Mouse (Mus musculus) stomach, embryonic 14.5 days (tissue): ENCODE measurements around the gene Lrrn4cl. TPM values are rescaled to one million over a fixed set of nuclear protein-coding genes. Genes with fewer than 3 reads are reported as not detected.

Experiments
- ATAC-seq: fragments of 200-750 bp; cut with Nextera tagmentation; 2 replicates; pipeline ENCODE4 v1.8.0; 2017; ENCODE audit warnings: low read depth, moderate TSS enrichment; ENCODE audit not compliant: insufficient number of reproducible peaks, insufficient read depth, low FRiP score
- H3K27ac ChIP-seq: fragments of 300-500 bp; sonication (generic); 2 replicates; pipeline ENCODE4 v1.5.1; 2014; ENCODE audit warnings: mild to moderate bottlenecking, low read length, moderate library complexity, mixed read lengths
- H3K27me3 ChIP-seq: fragments of 300-500 bp; sonication (generic); 2 replicates; pipeline ENCODE4 v1.6.1; 2014; ENCODE audit warnings: low read length, control low read depth, mixed read lengths; ENCODE audit not compliant: control insufficient read depth, insufficient read depth
- H3K36me3 ChIP-seq: fragments of 300-500 bp; sonication (generic); 2 replicates; pipeline ENCODE4 v1.6.1; 2014; ENCODE audit warnings: mild to moderate bottlenecking, control low read depth, low read length, moderate library complexity, mixed read lengths; ENCODE audit not compliant: control insufficient read depth, insufficient read depth
- H3K4me1 ChIP-seq: fragments of 300-500 bp; sonication (generic); 2 replicates; pipeline ENCODE4 v1.6.1; 2014; ENCODE audit warnings: low read length, control low read depth, mixed read lengths; ENCODE audit not compliant: control insufficient read depth, insufficient read depth
- H3K4me2 ChIP-seq: fragments of 300-500 bp; sonication (generic); replicated peaks from 2 replicates; pipeline ENCODE4 v1.6.1; 2014; ENCODE audit warnings: low read depth, low read length, control low read depth
- H3K4me3 ChIP-seq: fragments of 300-500 bp; sonication (generic); 2 replicates; pipeline ENCODE4 v1.5.1; 2014; ENCODE audit warnings: low read depth, low read length, control low read depth
- H3K9ac ChIP-seq: fragments of 300-500 bp; sonication (generic); replicated peaks from 2 replicates; pipeline ENCODE4 v1.6.1; 2014; ENCODE audit warnings: low read depth, mild to moderate bottlenecking, control low read depth, low read length, moderate library complexity, mixed read lengths
- H3K9me3 ChIP-seq: fragments of 300-500 bp; sonication (generic); 2 replicates; pipeline ENCODE4 v1.6.1; 2016; ENCODE audit warnings: low read depth, low read length, control low read depth; ENCODE audit not compliant: control insufficient read depth
- WGBS: fragments of 180-500 bp; shearing (Covaris S2); extraction: QIAGEN DNeasy Blood & Tissue Kit; methylation state at CpG from one replicate; pipeline ENCODE4 v1.1.7; 2014; 5-methylcytosine and 5-hydroxymethylcytosine counted together
- polyA plus RNA-seq: library from polyadenylated mRNA; unstranded; fragments of >200 nt; fragmentation: Nextera tagmentation; extraction: Ambion mirVana; gene quantifications from 2 replicates; pipeline ENCODE4 v1.2.1, GENCODE M21; 2014

The Lrrn4cl gene
- polyA plus RNA-seq, 1 experiment from 2014 or later, result 1.6 TPM

DNA sequence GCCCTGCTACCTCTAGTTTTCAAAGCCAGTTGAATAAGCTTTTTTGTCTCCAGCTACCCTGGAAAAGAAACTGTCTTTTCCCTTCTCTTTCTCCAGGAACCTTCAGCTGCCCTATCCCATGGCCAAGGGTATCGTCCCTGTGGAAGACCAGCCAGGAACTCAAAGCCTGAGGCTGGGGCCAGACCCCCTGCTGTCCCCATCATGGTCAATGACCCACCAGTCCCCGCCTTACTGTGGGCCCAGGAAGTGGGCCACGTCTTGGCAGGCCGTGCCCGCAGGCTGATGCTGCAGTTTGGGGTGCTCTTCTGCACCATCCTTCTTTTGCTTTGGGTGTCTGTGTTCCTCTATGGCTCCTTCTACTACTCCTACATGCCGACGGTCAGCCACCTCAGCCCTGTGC is 9.6 kb upstream of the Lrrn4cl start:
- no peak for ATAC-seq
- Histone ChIP-seq H3K36me3 (peaks cover 5% of the 10 kb centered on the region), H3K4me1 (peaks cover 15% of the 10 kb centered on the region), H3K27ac (no peak overlapping the region), H3K9me3 (no peaks in the 10 kb centered on the region), H3K4me2 (peak overlapping the region; percentile 83), H3K27me3 (no peaks in the 10 kb centered on the region), H3K9ac (no peak overlapping the region), H3K4me3 (peak overlapping the region; percentile 38; the same call in 1 of the 2 replicates)
- WGBS, result 90% methylated on average over 7 of the region's 7 CpGs

GRCm38 (mm10) chr19:8842961-8843360 is 7.6 kb upstream of the Lrrn4cl start:
- Histone ChIP-seq H3K36me3 (peaks cover 12% of the 10 kb centered on the region), H3K4me3 (no peak overlapping the region), H3K27ac (no peak overlapping the region), H3K9me3 (no peaks in the 10 kb centered on the region), H3K4me2 (no peak overlapping the region), H3K4me1 (peaks cover 15% of the 10 kb centered on the region), H3K9ac (no peak overlapping the region), H3K27me3 (no peaks in the 10 kb centered on the region)
- no peak for ATAC-seq
- 90% methylated on average over 6 of the region's 6 CpGs for WGBS

DNA sequence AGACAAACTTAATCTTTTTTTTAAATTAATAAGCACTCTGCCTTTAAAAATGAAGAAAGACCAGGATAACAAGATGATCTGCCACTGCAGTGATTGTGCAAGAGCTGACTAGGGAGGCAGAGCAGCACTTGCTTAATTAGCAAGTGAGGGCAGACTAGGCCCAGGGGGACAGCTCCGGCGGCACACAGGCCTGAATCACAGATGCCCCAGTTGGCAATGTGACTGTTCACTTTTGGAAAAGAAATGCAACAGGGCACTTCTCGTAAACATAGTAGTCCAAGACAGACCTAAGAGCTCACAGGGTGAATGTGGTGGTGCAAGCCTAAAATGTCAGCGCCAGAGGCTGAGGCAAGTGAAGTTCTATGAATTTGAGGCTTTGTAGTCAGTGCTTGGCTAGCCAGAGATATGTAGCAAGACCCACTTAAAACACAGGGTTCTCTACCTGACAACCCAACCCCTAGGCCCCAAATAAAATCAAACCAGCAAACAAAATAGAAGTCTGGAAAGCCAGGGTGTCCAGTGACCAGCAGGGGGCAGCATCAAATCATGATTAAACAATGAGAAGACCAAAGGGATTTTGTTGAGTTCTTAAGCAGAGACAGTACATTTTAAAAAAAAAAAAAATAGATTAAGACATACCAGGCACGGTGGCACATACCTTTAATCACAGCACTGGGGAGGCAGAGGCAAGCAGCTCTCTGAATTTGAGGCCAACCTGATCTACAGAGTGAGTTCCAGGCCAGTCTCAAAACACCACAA is 6.0 kb upstream of the Lrrn4cl start:
- no peaks in the 10 kb centered on the region for H3K27me3 ChIP-seq
- 63% methylated on average over 5 of the region's 5 CpGs for WGBS
- H3K9me3 ChIP-seq, result no peaks in the 10 kb centered on the region
- H3K4me3 ChIP-seq, result no peak overlapping the region
- H3K27ac ChIP-seq, result no peak overlapping the region
- no peak for ATAC-seq
- H3K9ac ChIP-seq, result no peak overlapping the region
- peaks cover 5% of the 10 kb centered on the region; the same call in 1 of the 2 replicates for H3K4me1 ChIP-seq
- peaks cover 12% of the 10 kb centered on the region for H3K36me3 ChIP-seq
- H3K4me2 ChIP-seq, result no peak overlapping the region

DNA sequence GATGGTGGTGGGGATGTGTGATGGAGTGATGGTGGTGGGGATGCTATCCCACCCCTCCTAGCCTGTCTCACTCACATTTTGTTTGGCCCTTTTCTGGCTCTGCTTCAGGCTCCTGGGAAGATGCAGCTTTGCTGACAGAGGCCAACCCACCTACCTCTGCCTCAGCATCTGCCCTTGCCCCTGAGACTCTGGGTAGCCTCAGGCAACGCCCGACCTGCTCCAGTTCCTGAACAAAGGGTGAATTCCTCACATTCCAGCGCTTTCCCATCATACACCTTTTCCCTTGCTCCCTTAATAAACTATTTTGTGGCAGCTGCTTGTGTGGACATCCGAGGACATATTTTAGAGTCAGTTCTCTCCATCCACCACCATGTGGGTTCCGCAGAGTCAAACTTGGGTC is 2.2 kb upstream of the Lrrn4cl start:
- Histone ChIP-seq H3K9me3 (no peaks in the 10 kb centered on the region), H3K9ac (no peak overlapping the region), H3K36me3 (peaks cover 7% of the 10 kb centered on the region), H3K27me3 (no peaks in the 10 kb centered on the region), H3K4me1 (no peaks in the 10 kb centered on the region), H3K4me2 (no peak overlapping the region), H3K27ac (no peak overlapping the region), H3K4me3 (no peak overlapping the region)
- no peak for ATAC-seq
- WGBS, result 75% methylated on average over 5 of the region's 5 CpGs

DNA sequence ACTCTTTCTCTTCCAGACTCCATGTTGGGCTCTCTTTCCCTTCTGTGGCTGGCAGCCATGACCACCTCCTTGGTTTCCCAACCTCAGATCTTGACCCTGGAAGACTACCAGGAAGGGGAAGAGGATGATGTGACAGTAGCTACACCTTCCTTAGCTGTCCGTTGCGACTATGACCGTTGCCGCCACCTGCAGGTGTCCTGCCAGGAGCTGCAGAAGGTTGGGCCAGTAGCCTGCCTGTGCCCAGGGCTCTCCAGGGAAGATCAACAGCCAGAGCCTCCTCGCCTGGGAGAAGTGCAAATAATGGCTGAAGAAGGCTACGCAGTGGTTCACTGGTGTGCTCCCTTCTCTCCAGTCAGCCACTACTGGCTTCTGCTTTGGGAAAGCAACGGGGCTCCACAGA is 1.1 kb downstream of the Lrrn4cl start:
- Histone ChIP-seq H3K36me3 (peaks cover 7% of the 10 kb centered on the region), H3K9me3 (no peaks in the 10 kb centered on the region), H3K4me2 (no peak overlapping the region), H3K4me1 (no peaks in the 10 kb centered on the region), H3K27me3 (no peaks in the 10 kb centered on the region), H3K9ac (no peak overlapping the region), H3K4me3 (no peak overlapping the region), H3K27ac (no peak overlapping the region)
- ATAC-seq, result no peak
- WGBS, result 42% methylated on average over 7 of the region's 7 CpGs

DNA sequence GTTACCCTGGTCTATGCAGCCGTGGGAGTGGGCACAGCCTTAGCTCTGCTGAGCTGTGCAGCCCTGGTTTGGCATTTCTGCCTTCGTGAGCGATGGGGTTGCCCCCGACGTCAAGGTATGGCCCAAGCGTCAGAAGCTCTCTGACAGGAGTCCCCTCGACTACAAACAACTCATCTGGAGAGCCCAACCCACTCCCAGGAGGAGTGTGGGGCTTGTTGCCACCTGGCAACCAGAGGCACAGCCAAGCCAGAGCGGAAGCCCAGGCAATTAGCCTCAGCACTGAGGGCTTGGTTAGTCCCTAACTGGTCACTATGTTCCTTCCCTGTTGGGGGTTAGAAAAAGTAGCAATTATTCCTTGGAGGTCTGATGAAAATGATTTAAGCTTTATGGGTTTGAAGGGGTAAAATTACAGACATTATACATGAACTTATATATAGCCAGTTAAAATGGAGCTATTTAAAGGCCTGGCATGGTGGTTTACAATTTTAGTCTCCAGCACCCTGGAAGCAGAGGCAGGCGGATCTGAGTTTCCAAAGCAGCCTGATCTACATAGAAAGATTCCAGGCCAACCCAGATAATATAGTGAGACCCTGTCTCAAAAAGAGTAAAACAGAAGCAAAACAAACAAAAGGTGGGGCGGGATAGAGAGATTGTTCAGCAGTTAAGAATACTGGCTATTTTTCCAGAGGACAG is 1.8 kb downstream of the Lrrn4cl start:
- H3K27me3 ChIP-seq, result no peaks in the 10 kb centered on the region
- H3K4me3 ChIP-seq, result no peak overlapping the region
- 51% methylated on average over 10 of the region's 10 CpGs for WGBS
- H3K27ac ChIP-seq, result no peak overlapping the region
- no peaks in the 10 kb centered on the region for H3K4me1 ChIP-seq
- no peak overlapping the region for H3K4me2 ChIP-seq
- no peak overlapping the region for H3K9ac ChIP-seq
- no peak for ATAC-seq
- H3K36me3 ChIP-seq, result peaks cover 5% of the 10 kb centered on the region
- H3K9me3 ChIP-seq, result no peaks in the 10 kb centered on the region

GRCm38 (mm10) chr19:8853117-8853516 is 2.5 kb downstream of the Lrrn4cl start:
- Histone ChIP-seq H3K9ac (no peak overlapping the region), H3K9me3 (no peaks in the 10 kb centered on the region), H3K36me3 (no peaks in the 10 kb centered on the region; the same call in 1 of the 2 replicates), H3K4me3 (no peak overlapping the region), H3K4me2 (no peak overlapping the region), H3K27ac (no peak overlapping the region), H3K4me1 (no peaks in the 10 kb centered on the region), H3K27me3 (no peaks in the 10 kb centered on the region)
- ATAC-seq, result no peak
- WGBS, result 84% methylated on average over 3 of the region's 3 CpGs

DNA sequence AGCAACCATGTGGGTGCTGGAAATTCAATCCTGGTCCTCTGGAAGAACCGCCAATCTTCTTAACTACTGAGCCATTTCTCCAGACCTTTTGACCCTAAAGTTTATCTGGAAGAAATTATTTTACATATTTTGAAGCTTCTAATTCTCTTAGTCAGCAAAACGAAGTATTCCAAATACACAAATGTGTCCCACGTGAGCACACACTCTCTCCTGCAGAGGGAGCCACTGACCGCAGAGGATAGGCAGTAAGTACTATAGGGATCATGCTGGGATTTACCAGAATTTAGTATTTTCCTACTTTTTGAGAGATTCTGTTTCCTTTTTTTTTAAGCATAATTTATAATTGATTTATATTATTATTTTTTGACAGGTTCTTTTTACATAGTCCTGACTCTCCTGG is 7.1 kb downstream of the Lrrn4cl start:
- no peak for ATAC-seq
- Histone ChIP-seq H3K9me3 (no peaks in the 10 kb centered on the region), H3K27me3 (no peaks in the 10 kb centered on the region), H3K27ac (no peak overlapping the region), H3K4me2 (no peak overlapping the region), H3K4me1 (no peaks in the 10 kb centered on the region), H3K9ac (no peak overlapping the region), H3K36me3 (no peaks in the 10 kb centered on the region), H3K4me3 (no peak overlapping the region)
- 47% methylated on average over 4 of the region's 4 CpGs for WGBS
